Mouse (Mus musculus) cerebellum, adult 2 months (tissue): ENCODE data around the gene Mapkbp1. TPM values are rescaled to one million over a fixed set of nuclear protein-coding genes. Genes with fewer than 3 reads are reported as not detected.
A peak's percentile ranks its signal among the peaks of the same experiment; 100 is the strongest.

Source experiments
- DNase-seq, 2 experiments: peaks; one replicate each; pipeline ENCODE4 v3.0.0; 2021
- H3K27ac ChIP-seq: fragments of 200-500 bp; 2 replicates; pipeline ENCODE4 v1.5.1; 2012; ENCODE audit warnings: low read length, control low read depth, inconsistent platforms; ENCODE audit not compliant: insufficient read depth
- H3K27me3 ChIP-seq: fragments of 200-500 bp; 2 replicates; pipeline ENCODE4 v1.6.1; 2012; ENCODE audit warnings: inconsistent platforms, mild to moderate bottlenecking, low read length, moderate library complexity; ENCODE audit not compliant: control insufficient read depth, insufficient read depth
- H3K4me1 ChIP-seq: fragments of 200-500 bp; 2 replicates; pipeline ENCODE4 v1.6.1; 2011; ENCODE audit warnings: low read length; ENCODE audit not compliant: control insufficient read depth, insufficient read depth
- H3K4me3 ChIP-seq: fragments of 200-500 bp; replicated peaks from 2 replicates; pipeline ENCODE3; 2011; ENCODE audit warnings: mild to moderate bottlenecking, low read depth, low read length, control low read depth; ENCODE audit not compliant: insufficient read depth
- CTCF ChIP-seq: fragments of 200-500 bp; IDR thresholded peaks from 2 replicates; pipeline ENCODE4 v1.5.1; 2011; ENCODE audit warnings: low read depth, mild to moderate bottlenecking, control low read depth, low read length, moderate library complexity, borderline replicate concordance; ENCODE audit not compliant: insufficient read depth
- POLR2A ChIP-seq: fragments of 200-500 bp; IDR thresholded peaks from 2 replicates; pipeline ENCODE4 v1.6.1; 2011; ENCODE audit warnings: low read length, control low read depth, borderline replicate concordance; ENCODE audit not compliant: insufficient read depth
- WGBS: fragments of 180-500 bp; shearing (Covaris S2); methylation state at CpG from one replicate; pipeline ENCODE4 v1.1.7; 2018; 5-methylcytosine and 5-hydroxymethylcytosine counted together
- polyA plus RNA-seq: library from polyadenylated mRNA; depleted of rRNA; stranded (reverse); fragments of >200 nt; gene quantifications from 2 replicates; pipeline ENCODE4 v1.2.3, GENCODE M21; 2012; rRNA removed

The Mapkbp1 gene
- polyA plus RNA-seq, result 37.6 and 42.2 TPM in 2 replicates

GRCm38 (mm10) chr2:119972537-119972879, at the start of gene Mapkbp1:
Gene Mapkbp1 (plus strand): TSS chr2:119972699.
- Histone ChIP-seq H3K27me3 (no peaks in the 10 kb centered on the region), H3K4me3 (peak within 1 kb of the TSS; percentile 62), H3K4me1 (peaks cover 1% of the 10 kb centered on the region; the same call in 1 of the 2 replicates), H3K27ac (peak within 1 kb of the TSS; percentile 27; the same call in 1 of the 2 replicates)
- WGBS, result under 1% methylated on average over 19 of the region's 19 CpGs
- no peak for TF ChIP-seq POLR2A
- no peak for TF ChIP-seq CTCF
- no peak for DNase-seq

- DNase-seq, result peak in 1 of 2 experiments; percentile 60
- WGBS, result 28% methylated on average over 9 of the region's 9 CpGs
- H3K4me3 ChIP-seq, result no peak overlapping the region
- no peaks in the 10 kb centered on the region for H3K27me3 ChIP-seq
- TF ChIP-seq CTCF (peak; percentile 34; the same call in 1 of the 2 replicates), POLR2A (no peak)
- H3K4me1 ChIP-seq, result no peaks in the 10 kb centered on the region; the same call in 1 of the 2 replicates
- H3K27ac ChIP-seq, result no peak overlapping the region
These were observed 1.9 kb upstream of the Mapkbp1 start for GRCm38 (mm10) chr2:119970571-119970970.

GRCm38 (mm10) chr2:119971316-119971715, 1.2 kb upstream of the Mapkbp1 start:
- Histone ChIP-seq H3K4me3 (no peak overlapping the region), H3K4me1 (no peaks in the 10 kb centered on the region; the same call in 1 of the 2 replicates), H3K27me3 (no peaks in the 10 kb centered on the region), H3K27ac (no peak overlapping the region)
- TF ChIP-seq POLR2A, result no peak
- TF ChIP-seq CTCF, result no peak
- no peak for DNase-seq
- WGBS, result 75% methylated on average over 3 of the region's 3 CpGs

GRCm38 (mm10) chr2:119971837-119972536, 512 bp upstream of the Mapkbp1 start:
- Histone ChIP-seq H3K4me3 (peak overlapping the region; percentile 62), H3K4me1 (no peaks in the 10 kb centered on the region; the same call in 1 of the 2 replicates), H3K27me3 (no peaks in the 10 kb centered on the region), H3K27ac (peak overlapping the region; percentile 27; the same call in 1 of the 2 replicates)
- DNase-seq, result peak; percentile 96 to 97
- WGBS, result 1% methylated on average over 32 of the region's 32 CpGs
- peak; percentile 91 for TF ChIP-seq POLR2A
- no peak for TF ChIP-seq CTCF

- no peak overlapping the region for H3K4me3 ChIP-seq
- TF ChIP-seq POLR2A (no peak), CTCF (no peak)
- H3K27ac ChIP-seq, result no peak overlapping the region
- DNase-seq, result no peak
- 80% methylated on average over 7 of the region's 7 CpGs for WGBS
- H3K4me1 ChIP-seq, result peaks cover 17% of the 10 kb centered on the region
- H3K27me3 ChIP-seq, result no peaks in the 10 kb centered on the region
These were observed 8.0 kb downstream of the Mapkbp1 start for GRCm38 (mm10) chr2:119980343-119980986.

- no peak for DNase-seq
- no peak for TF ChIP-seq CTCF
- TF ChIP-seq POLR2A, result no peak
- H3K27me3 ChIP-seq, result no peaks in the 10 kb centered on the region
- peaks cover 17% of the 10 kb centered on the region for H3K4me1 ChIP-seq
- WGBS, result 93% methylated on average over 2 of the region's 2 CpGs
- H3K4me3 ChIP-seq, result no peak overlapping the region
- H3K27ac ChIP-seq, result no peak overlapping the region
These were observed 9.1 kb downstream of the Mapkbp1 start for GRCm38 (mm10) chr2:119981631-119982030.

- Histone ChIP-seq H3K4me1 (no peaks in the 10 kb centered on the region; the same call in 1 of the 2 replicates), H3K27ac (no peak overlapping the region), H3K4me3 (no peak overlapping the region), H3K27me3 (no peaks in the 10 kb centered on the region)
- TF ChIP-seq CTCF, result no peak
- TF ChIP-seq POLR2A, result no peak
- DNase-seq, result no peak
- 68% methylated on average over 8 of the region's 8 CpGs for WGBS
These were observed 13.4 kb downstream of the Mapkbp1 start for GRCm38 (mm10) chr2:119985871-119986270.
